Mouse (Mus musculus) adrenal gland, postnatal 4 days (tissue): ENCODE data around the gene Myo1a. TPM values are rescaled to one million over a fixed set of nuclear protein-coding genes. Genes with fewer than 3 reads are reported as not detected.

Source experiments
- DNase-seq, 2 experiments: peaks; one replicate each; pipeline ENCODE4 v3.0.0; 2021 to 2022; ENCODE audit warnings: low spot score in 2 of 2, mixed read lengths in 2 of 2
- total RNA-seq, 2 experiments: library from RNA; stranded (reverse); gene quantifications; 2 replicates each; pipeline ENCODE4 v1.2.3; 2021

The Myo1a gene
- total RNA-seq, 2 experiments from 2014 or later, result 1.6 to 2.1 TPM

GRCm38 (mm10) chr10:127674046-127674655 is 30.8 kb upstream of the Myo1a start:
- no peak for DNase-seq

- DNase-seq, result peak in 1 of 2 experiments; percentile 66
Observed at GRCm38 (mm10) chr10:127674794-127675522, 30.0 kb upstream of the Myo1a start.

- no peak for DNase-seq
Observed at GRCm38 (mm10) chr10:127675859-127676398, 29.0 kb upstream of the Myo1a start.

GRCm38 (mm10) chr10:127676691-127677548 is 28.1 kb upstream of the Myo1a start:
- DNase-seq, result peak; percentile 78 to 86

- no peak for DNase-seq
Observed at GRCm38 (mm10) chr10:127677591-127678336, 27.2 kb upstream of the Myo1a start.

- DNase-seq, result no peak
Observed at GRCm38 (mm10) chr10:127679208-127679607, 25.8 kb upstream of the Myo1a start.

GRCm38 (mm10) chr10:127679881-127680280 is 25.1 kb upstream of the Myo1a start:
- no peak for DNase-seq

GRCm38 (mm10) chr10:127682886-127683285 is 22.1 kb upstream of the Myo1a start:
- DNase-seq, result no peak

- no peak for DNase-seq
Observed at GRCm38 (mm10) chr10:127691053-127691452, 13.9 kb upstream of the Myo1a start.

- DNase-seq, result no peak
Observed at GRCm38 (mm10) chr10:127694636-127695035, 10.3 kb upstream of the Myo1a start.

- no peak for DNase-seq
Observed at GRCm38 (mm10) chr10:127695775-127696174, 9.2 kb upstream of the Myo1a start.

- peak in 1 of 2 experiments; percentile 29 for DNase-seq
Observed at GRCm38 (mm10) chr10:127698966-127699365, 6.0 kb upstream of the Myo1a start.

- no peak for DNase-seq
Observed at GRCm38 (mm10) chr10:127703299-127703698, 1.7 kb upstream of the Myo1a start.

- DNase-seq, result no peak
Observed at GRCm38 (mm10) chr10:127704293-127704692, 677 bp upstream of the Myo1a start.

- no peak for DNase-seq
Observed at GRCm38 (mm10) chr10:127705783-127706182, 813 bp downstream of the Myo1a start.

GRCm38 (mm10) chr10:127707721-127708120 is 2.8 kb downstream of the Myo1a start:
- peak; percentile 24 to 57 for DNase-seq

GRCm38 (mm10) chr10:127708850-127709370 is 3.9 kb downstream of the Myo1a start:
- DNase-seq, result no peak

GRCm38 (mm10) chr10:127710331-127710730 is 5.4 kb downstream of the Myo1a start:
- no peak for DNase-seq

GRCm38 (mm10) chr10:127712736-127713135 is 7.8 kb downstream of the Myo1a start:
- no peak for DNase-seq

- DNase-seq, result no peak
Observed at GRCm38 (mm10) chr10:127721671-127722418, 16.9 kb downstream of the Myo1a start.
